In the genomic region with DNA sequence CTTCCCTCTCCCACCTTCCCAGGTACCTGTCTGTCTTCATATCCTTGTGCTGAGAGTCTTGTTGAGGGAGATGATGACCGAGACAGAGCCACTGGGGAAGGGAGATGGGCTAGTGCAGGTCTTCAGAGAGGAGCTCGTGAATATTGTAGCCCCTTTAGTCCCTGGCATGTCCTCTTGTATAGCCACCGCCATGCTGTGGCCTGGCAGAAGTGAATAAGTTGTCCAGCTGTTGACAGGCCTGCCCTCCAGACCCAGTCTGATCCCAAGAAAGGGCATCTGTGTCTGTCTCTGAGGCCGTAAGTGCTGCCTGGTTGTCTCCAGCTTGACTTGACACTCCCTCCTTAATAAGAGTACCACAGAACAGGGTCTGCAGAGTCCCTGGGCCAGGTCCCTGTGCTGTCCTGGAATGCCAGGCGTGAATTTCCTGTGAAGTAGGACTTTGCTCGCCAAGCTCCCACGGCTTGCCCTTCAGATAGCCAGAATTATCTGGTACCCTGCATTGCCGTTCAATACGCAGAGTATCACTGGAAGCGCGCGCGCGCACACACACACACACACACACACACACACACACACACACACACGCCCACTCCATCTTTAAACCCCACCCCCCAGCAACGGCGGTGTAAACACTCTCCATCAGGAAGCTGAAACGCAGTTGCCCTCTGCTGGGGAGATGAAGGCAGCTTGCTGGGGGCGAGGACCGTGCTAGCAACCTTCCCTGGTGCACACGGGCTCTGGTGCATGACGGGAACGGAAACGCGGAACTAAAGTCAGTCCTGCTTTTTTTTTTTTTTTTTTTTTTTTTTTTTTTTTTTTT, we compare ENCODE assay signal across 8 mouse cellular contexts.
DNase-seq lines count a peak whose midpoint lies in the region; ATAC-seq and TF ChIP-seq lines count a peak whose summit lies in the region.

No protein-coding gene starts in this region.

- WGBS in bone marrow, adult 2 months: 13% methylated on average over 25 of the region's 25 CpGs
- WGBS in heart, embryonic 14.5 days: 9% methylated on average over 25 of the region's 25 CpGs
- 9% methylated on average over 25 of the region's 25 CpGs for WGBS in liver, embryonic 12.5 days (ENCODE audit: insufficient replicate concordance)
- 10% methylated on average over 25 of the region's 25 CpGs for WGBS in stomach, embryonic 16.5 days

- DNase-seq in 416B (ENCODE audit: low read depth): peak; percentile 10
- peak; percentile 77 for DNase-seq in fibroblast of lung, adult 2 months (ENCODE audit: low read depth)
- peak; percentile 93 for DNase-seq in kidney, postnatal 10 days
- DNase-seq in natural killer cell, adult 2 months (ENCODE audit: low spot score in 2 of 2): peak; percentile 72 to 82

- peak; percentile 62; the same call in 1 of the 2 replicates for TF ChIP-seq CTCF in bone marrow, adult 2 months (IDR thresholded peaks at IDR 0.05; ENCODE audit: control insufficient read depth, insufficient read depth, low read length)

- ATAC-seq in heart, embryonic 14.5 days (ENCODE audit: insufficient number of reproducible peaks, insufficient read depth, low FRiP score, low read depth): peak; percentile 93
- ATAC-seq in liver, embryonic 12.5 days: peak; percentile 87
- ATAC-seq in stomach, embryonic 16.5 days (ENCODE audit: insufficient read depth, low FRiP score): peak; percentile 95

- peak overlapping the region; percentile 46 for H3K4me3 ChIP-seq in bone marrow, adult 2 months (replicated peaks; ENCODE audit: control insufficient read depth, low read depth, low read length)
- peak overlapping the region; percentile 39 to 48 for H3K4me3 ChIP-seq in heart, embryonic 14.5 days (ENCODE audit: control insufficient read depth in 1 of 2, insufficient read depth in 1 of 2, low read depth in 1 of 2, low read length in 2 of 2)
- peak overlapping the region; percentile 54 for H3K4me3 ChIP-seq in liver, embryonic 12.5 days
- H3K4me3 ChIP-seq in stomach, embryonic 16.5 days (replicated peaks; ENCODE audit: low read length): peak overlapping the region; percentile 51

- H3K9me3 ChIP-seq in heart, embryonic 14.5 days (ENCODE audit: control insufficient read depth, low read length): no peaks in the 10 kb centered on the region
- H3K9me3 ChIP-seq in liver, embryonic 12.5 days (replicated peaks): 0 out of 2 replicates have a peak, but pooled peaks cover 2% of the 10 kb centered on the region
- no peaks in the 10 kb centered on the region for H3K9me3 ChIP-seq in stomach, embryonic 16.5 days (replicated peaks; ENCODE audit: control insufficient read depth, low read length)

- no peaks in the 10 kb centered on the region for H3K36me3 ChIP-seq in heart, embryonic 14.5 days (ENCODE audit: control insufficient read depth, insufficient read depth, low read length)
- H3K36me3 ChIP-seq in liver, embryonic 12.5 days: no peaks in the 10 kb centered on the region
- no peaks in the 10 kb centered on the region for H3K36me3 ChIP-seq in stomach, embryonic 16.5 days (ENCODE audit: control insufficient read depth, insufficient read depth, low read length)

- peak; percentile 5; the same call in 1 of the 2 replicates for TF ChIP-seq POLR2A in bone marrow, adult 2 months (IDR thresholded peaks at IDR 0.05; ENCODE audit: borderline replicate concordance, control insufficient read depth, low read depth, low read length)

- 0 out of 2 replicates have a peak overlapping the region, but pooled peaks have one; percentile 8 for H3K27ac ChIP-seq in bone marrow, adult 2 months (ENCODE audit: control insufficient read depth, insufficient read depth, low read depth, low read length, poor library complexity)
- H3K27ac ChIP-seq in heart, embryonic 14.5 days (replicated peaks in 1 of 2; ENCODE audit: control insufficient read depth in 1 of 2, insufficient read depth in 1 of 2, low read depth in 2 of 2, low read length in 2 of 2): peak overlapping the region; percentile 60 to 82
- peak overlapping the region; percentile 46; the same call in 1 of the 2 replicates for H3K27ac ChIP-seq in liver, embryonic 12.5 days
- peak overlapping the region; percentile 78 for H3K27ac ChIP-seq in stomach, embryonic 16.5 days (ENCODE audit: low read length)

- peaks cover 4% of the 10 kb centered on the region; the same call in 1 of the 2 replicates for H3K4me1 ChIP-seq in bone marrow, adult 2 months (ENCODE audit: control insufficient read depth, insufficient read depth, low read length)
- H3K4me1 ChIP-seq in heart, embryonic 14.5 days (ENCODE audit: control insufficient read depth in 2 of 2, insufficient read depth in 2 of 2, low read length in 2 of 2): peaks cover 10 to 15% of the 10 kb centered on the region in 2 experiments
- H3K4me1 ChIP-seq in liver, embryonic 12.5 days: peaks cover 37% of the 10 kb centered on the region
- H3K4me1 ChIP-seq in stomach, embryonic 16.5 days (ENCODE audit: control insufficient read depth, insufficient read depth, low read length): peaks cover 9% of the 10 kb centered on the region

- no peaks in the 10 kb centered on the region for H3K27me3 ChIP-seq in heart, embryonic 14.5 days (ENCODE audit: control insufficient read depth, insufficient read depth, low read length)
- H3K27me3 ChIP-seq in liver, embryonic 12.5 days (replicated peaks): peaks cover 14% of the 10 kb centered on the region
- no peaks in the 10 kb centered on the region for H3K27me3 ChIP-seq in stomach, embryonic 16.5 days (ENCODE audit: control insufficient read depth, insufficient read depth, low read length)

- H3K4me2 ChIP-seq in heart, embryonic 14.5 days (ENCODE audit: low read length): peak overlapping the region; percentile 88
- H3K4me2 ChIP-seq in liver, embryonic 12.5 days: peak overlapping the region; percentile 84
- H3K4me2 ChIP-seq in stomach, embryonic 16.5 days (ENCODE audit: low read depth, low read length): peak overlapping the region; percentile 80

- peak overlapping the region; percentile 79 for H3K9ac ChIP-seq in heart, embryonic 14.5 days (ENCODE audit: low read length)
- peak overlapping the region; percentile 41; the same call in 1 of the 2 replicates for H3K9ac ChIP-seq in liver, embryonic 12.5 days
- peak overlapping the region; percentile 78 for H3K9ac ChIP-seq in stomach, embryonic 16.5 days (ENCODE audit: low read length)

Comparison
In these comparisons a context has a peak if more than half of its experiments do, and no peak if none do; other contexts are left out.
1. Peak in every context shown above with its lines: DNase-seq, ATAC-seq, H3K4me3 ChIP-seq and H3K27ac ChIP-seq.
2. DNase-seq: peak in every context shown above with its lines; median percentile 93 in kidney, postnatal 10 days; 77 in fibroblast of lung, adult 2 months; 77 in natural killer cell, adult 2 months; 10 in 416B.
3. H3K27ac ChIP-seq: peak in every context shown above with its lines; median percentile 78 in stomach, embryonic 16.5 days; 71 in heart, embryonic 14.5 days; 46 in liver, embryonic 12.5 days; 8 in bone marrow, adult 2 months.